Mouse (Mus musculus): ENCODE data around the gene Rpl35. TPM values are rescaled to one million over a fixed set of nuclear protein-coding genes. Genes with fewer than 3 reads are reported as not detected.

Gene Rpl35
- polyA plus RNA-seq, 1 experiment from 2014 or later = 740 TPM

DNA sequence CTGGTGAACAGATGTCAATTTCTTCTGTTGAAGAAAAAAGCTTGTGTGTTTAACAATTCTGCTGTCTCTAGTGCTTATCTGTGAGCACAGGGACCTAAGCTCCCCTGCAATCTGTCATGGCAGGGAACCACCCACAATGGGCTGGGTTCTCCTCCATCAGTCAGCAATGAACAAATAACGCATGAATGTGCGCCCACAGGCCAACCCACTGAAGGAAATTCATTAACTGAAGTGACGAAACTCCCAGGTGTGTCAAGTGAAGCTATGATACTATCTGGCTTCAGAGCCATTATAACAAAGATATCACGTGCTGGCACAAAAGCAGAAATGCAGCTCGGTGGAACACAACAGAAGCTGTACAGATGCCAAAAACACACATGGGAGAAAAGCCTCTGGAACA lies 35.4 kb downstream of the Rpl35 start:
- no peak overlapping the region for H3K9ac ChIP-seq (replicated peaks)
- 79% methylated on average over 5 of the region's 5 CpGs for WGBS
- ATAC-seq = no peak

GRCm38 (mm10) chr2:38969650-38970049 lies 35.8 kb downstream of the Rpl35 start:
- no peak for ATAC-seq
- Histone ChIP-seq H3K9me3 (no peaks in the 10 kb centered on the region), H3K9ac (replicated peaks) (no peak overlapping the region)

More for the DNA sequence above, 35.4 kb downstream of the Rpl35 start:
- H3K4me2 ChIP-seq (replicated peaks) = no peak overlapping the region
- no peaks in the 10 kb centered on the region for H3K36me3 ChIP-seq
- H3K4me3 ChIP-seq (replicated peaks) = no peak overlapping the region
- no peaks in the 10 kb centered on the region; the same call in 1 of the 2 replicates for H3K4me1 ChIP-seq (replicated peaks)
- no peaks in the 10 kb centered on the region for H3K27me3 ChIP-seq
- no peak overlapping the region for H3K27ac ChIP-seq
- no peaks in the 10 kb centered on the region for H3K9me3 ChIP-seq

DNA sequence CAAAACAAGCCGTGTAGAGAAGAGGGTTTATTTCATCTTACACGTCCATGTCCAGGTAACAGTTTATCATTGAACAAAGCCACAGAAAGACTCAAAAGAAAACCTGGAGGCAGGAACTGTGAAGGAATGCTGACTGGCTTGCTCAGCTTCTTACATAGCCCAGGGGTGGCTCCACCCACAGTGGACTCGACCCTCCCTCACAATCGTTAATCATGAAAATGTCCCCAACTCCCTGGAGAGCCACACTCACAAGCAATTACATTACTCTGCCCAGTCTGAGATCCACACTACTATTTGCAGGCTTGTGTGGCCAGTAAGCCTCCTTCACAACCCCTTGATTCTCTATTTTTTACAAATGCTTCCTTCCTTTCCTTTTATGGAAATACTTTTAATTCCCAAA lies 41.2 kb downstream of the Rpl35 start:
- no peaks in the 10 kb centered on the region for H3K36me3 ChIP-seq
- H3K4me3 ChIP-seq (replicated peaks) = no peak overlapping the region
- no peak for ATAC-seq
- H3K27me3 ChIP-seq = no peaks in the 10 kb centered on the region
- no peak overlapping the region for H3K4me2 ChIP-seq (replicated peaks)
- no peaks in the 10 kb centered on the region for H3K9me3 ChIP-seq
- no peak overlapping the region for H3K27ac ChIP-seq
- H3K9ac ChIP-seq (replicated peaks) = no peak overlapping the region
- H3K4me1 ChIP-seq (replicated peaks) = no peaks in the 10 kb centered on the region
- whole genome bisulfite sequencing = 59% methylated on average over 4 of the region's 4 CpGs

More at GRCm38 (mm10) chr2:38969650-38970049, 35.8 kb downstream of the Rpl35 start:
- H3K27me3 ChIP-seq = no peaks in the 10 kb centered on the region
- no peak overlapping the region for H3K4me2 ChIP-seq (replicated peaks)
- 94% methylated on average over 2 of the region's 2 CpGs for WGBS
- no peaks in the 10 kb centered on the region for H3K36me3 ChIP-seq
- no peaks in the 10 kb centered on the region; the same call in 1 of the 2 replicates for H3K4me1 ChIP-seq (replicated peaks)
- no peak overlapping the region for H3K27ac ChIP-seq
- no peak overlapping the region for H3K4me3 ChIP-seq (replicated peaks)

DNA sequence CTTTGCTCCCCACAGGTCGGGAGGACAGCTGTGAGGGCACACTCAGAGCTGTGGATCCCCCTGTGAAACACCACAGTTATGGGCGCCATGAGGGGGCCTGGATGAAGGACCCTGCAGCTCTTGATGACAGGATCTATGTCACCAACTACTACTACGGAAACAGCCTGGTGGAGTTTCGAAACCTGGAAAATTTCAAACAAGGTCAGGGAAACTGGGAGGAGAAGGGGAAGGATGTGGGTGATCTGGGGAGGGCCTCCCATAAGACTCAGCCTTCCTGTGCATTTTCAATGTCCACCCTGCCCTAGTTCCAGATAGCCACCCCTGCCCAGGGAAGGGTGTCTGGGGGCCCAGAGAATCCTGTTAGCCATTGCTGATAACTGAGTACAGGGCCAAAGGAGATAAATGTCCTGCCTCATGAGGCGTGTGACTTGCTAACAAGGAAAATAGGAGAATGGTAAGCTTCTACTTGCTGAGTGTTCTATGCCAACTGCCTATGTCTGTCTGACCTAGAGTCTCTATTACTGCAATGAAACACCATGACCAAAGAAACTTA lies 47.7 kb downstream of the Rpl35 start:
- 90% methylated on average over 5 of the region's 5 CpGs for WGBS
- Histone ChIP-seq H3K4me2 (replicated peaks) (no peak overlapping the region), H3K36me3 (no peaks in the 10 kb centered on the region), H3K9ac (replicated peaks) (no peak overlapping the region), H3K4me3 (replicated peaks) (no peak overlapping the region), H3K4me1 (replicated peaks) (no peaks in the 10 kb centered on the region), H3K27me3 (no peaks in the 10 kb centered on the region), H3K9me3 (no peaks in the 10 kb centered on the region), H3K27ac (no peak overlapping the region)
- no peak for ATAC-seq

DNA sequence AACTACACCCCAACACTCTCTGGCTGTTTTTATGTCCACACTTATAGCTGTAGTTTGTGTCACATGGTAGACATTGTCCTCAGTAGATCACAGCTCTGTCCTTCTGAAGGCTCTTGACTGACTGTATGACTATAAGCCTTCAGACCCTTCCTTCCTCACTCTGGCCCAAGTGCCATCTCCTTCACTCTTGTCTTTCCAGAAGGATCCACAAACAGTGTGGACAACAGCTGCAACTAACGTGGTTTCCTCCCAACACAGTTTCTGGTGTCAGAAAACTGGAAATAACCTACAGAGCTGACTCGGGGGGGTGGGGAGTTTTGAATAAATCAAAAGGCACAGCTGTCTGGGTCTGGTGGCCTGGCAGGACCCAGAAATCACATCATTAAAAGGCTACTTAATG lies 49.4 kb downstream of the Rpl35 start:
- 84% methylated on average over 2 of the region's 2 CpGs for WGBS
- no peak for ATAC-seq
- Histone ChIP-seq H3K4me3 (replicated peaks) (no peak overlapping the region), H3K27me3 (no peaks in the 10 kb centered on the region), H3K9me3 (no peaks in the 10 kb centered on the region), H3K36me3 (no peaks in the 10 kb centered on the region), H3K9ac (replicated peaks) (no peak overlapping the region), H3K4me1 (replicated peaks) (no peaks in the 10 kb centered on the region), H3K4me2 (replicated peaks) (no peak overlapping the region), H3K27ac (no peak overlapping the region)

DNA sequence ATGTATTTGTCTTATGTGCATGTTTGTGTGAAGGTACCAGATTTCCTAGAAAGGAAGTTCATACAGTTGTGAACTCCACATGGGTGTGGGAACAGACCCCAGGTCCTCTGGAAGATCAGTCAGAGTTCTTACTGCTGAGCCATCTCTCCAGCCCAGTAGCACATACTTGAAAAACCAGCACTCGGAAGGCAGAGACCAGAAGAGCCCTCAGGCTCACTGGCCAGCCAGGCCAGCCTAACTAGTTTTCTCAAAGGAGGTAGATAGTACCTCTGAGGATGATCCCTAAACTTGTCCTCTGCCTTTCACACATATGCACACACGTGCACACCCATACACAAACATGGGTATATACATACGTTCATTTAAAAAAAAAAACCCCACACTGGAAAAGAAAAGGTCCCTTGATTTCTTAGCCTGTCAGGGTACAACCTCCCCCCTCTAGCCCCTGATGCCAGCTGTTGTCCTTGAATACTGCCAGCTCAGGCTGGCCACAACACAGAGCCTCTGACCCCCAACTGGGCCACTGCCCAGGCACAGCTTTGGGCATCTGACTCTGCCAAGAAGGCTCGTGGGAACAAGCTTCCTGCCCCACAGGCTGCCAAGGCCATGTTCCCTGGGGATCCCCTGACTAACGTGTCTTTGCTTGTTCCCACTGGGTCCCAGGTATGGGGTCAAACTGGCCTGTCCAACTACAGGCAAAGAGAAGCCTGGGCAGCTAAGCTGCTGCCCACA lies 52.1 kb downstream of the Rpl35 start:
- no peak for ATAC-seq
- Histone ChIP-seq H3K27ac (no peak overlapping the region), H3K4me2 (replicated peaks) (no peak overlapping the region), H3K9me3 (no peaks in the 10 kb centered on the region), H3K27me3 (no peaks in the 10 kb centered on the region), H3K4me3 (replicated peaks) (no peak overlapping the region), H3K9ac (replicated peaks) (no peak overlapping the region), H3K36me3 (no peaks in the 10 kb centered on the region), H3K4me1 (replicated peaks) (no peaks in the 10 kb centered on the region)
- WGBS = 83% methylated on average over 5 of the region's 5 CpGs

Other genes with a start within 250 kb of the Rpl35 start
- 1.9 and 2.0 TPM in 2 replicates for gene Nr6a1, start 77.9 kb downstream of the Rpl35 start, polyA plus RNA-seq (2015; fragmentation: Nextera tagmentation; extraction: Ambion mirVana)
- 2.2 and 2.4 TPM in 2 replicates for gene Olfml2a, start 73.6 kb downstream of the Rpl35 start, polyA plus RNA-seq (2015; fragmentation: Nextera tagmentation; extraction: Ambion mirVana)
- 1.6 and 1.8 TPM in 2 replicates for gene Wdr38, start 8.1 kb downstream of the Rpl35 start, polyA plus RNA-seq (2015; fragmentation: Nextera tagmentation; extraction: Ambion mirVana)
- 122 and 132 TPM in 2 replicates for gene Arpc5l, start 276 bp downstream of the Rpl35 start, polyA plus RNA-seq (2015; fragmentation: Nextera tagmentation; extraction: Ambion mirVana)
- 36.1 and 38.5 TPM in 2 replicates for gene Golga1, start 59.9 kb upstream of the Rpl35 start, polyA plus RNA-seq (2015; fragmentation: Nextera tagmentation; extraction: Ambion mirVana)
- gene Scai, start 185.1 kb upstream of the Rpl35 start, polyA plus RNA-seq (2015; fragmentation: Nextera tagmentation; extraction: Ambion mirVana) = 19.8 and 20.4 TPM in 2 replicates
- gene Ppp6c, start 220.8 kb upstream of the Rpl35 start, polyA plus RNA-seq (2015; fragmentation: Nextera tagmentation; extraction: Ambion mirVana) = 76.8 and 77.7 TPM in 2 replicates

Data from midbrain, embryonic 13.5 days (tissue).